Mouse (Mus musculus) lung, embryonic 14.5 days (tissue): ENCODE measurements around the gene B230219D22Rik. TPM values are rescaled to one million over a fixed set of nuclear protein-coding genes. Genes with fewer than 3 reads are reported as not detected.

Experiments used
- ATAC-seq: fragments of 200-750 bp; cut with Nextera tagmentation; 2 replicates; pipeline ENCODE4 v1.8.0; 2017; ENCODE audit warnings: mild to moderate bottlenecking, moderate TSS enrichment, moderate library complexity; ENCODE audit not compliant: insufficient read depth
- DNase-seq: peaks from one replicate; pipeline ENCODE4 v3.0.0-alpha.2; 2015
- H3K27ac ChIP-seq: fragments of 300-500 bp; sonication (generic); 2 replicates; pipeline ENCODE4 v1.5.1; 2014; ENCODE audit warnings: low read depth, mild to moderate bottlenecking, moderate library complexity
- H3K27me3 ChIP-seq: fragments of 300-500 bp; sonication (generic); 2 replicates; pipeline ENCODE4 v1.6.1; 2014; ENCODE audit warnings: low read length, control low read depth; ENCODE audit not compliant: insufficient read depth
- H3K36me3 ChIP-seq: fragments of 300-500 bp; sonication (generic); 2 replicates; pipeline ENCODE4 v1.6.1; 2014; ENCODE audit warnings: control low read depth; ENCODE audit not compliant: insufficient read depth
- H3K4me1 ChIP-seq: fragments of 300-500 bp; sonication (generic); 2 replicates; pipeline ENCODE4 v1.6.1; 2014; ENCODE audit warnings: antibody characterized with exemption, control low read depth; ENCODE audit not compliant: insufficient read depth
- H3K4me2 ChIP-seq: fragments of 300-500 bp; sonication (generic); 2 replicates; pipeline ENCODE4 v1.6.1; 2014; ENCODE audit warnings: mild to moderate bottlenecking
- H3K4me3 ChIP-seq: fragments of 300-500 bp; sonication (generic); 2 replicates; pipeline ENCODE4 v1.5.1; 2014; ENCODE audit warnings: low read depth, low read length
- H3K9ac ChIP-seq: fragments of 300-500 bp; sonication (generic); 2 replicates; pipeline ENCODE4 v1.6.1; 2014
- H3K9me3 ChIP-seq: fragments of 300-500 bp; sonication (generic); 2 replicates; pipeline ENCODE4 v1.6.1; 2016; ENCODE audit warnings: low read depth, low read length, control low read depth
- CTCF ChIP-seq: IDR thresholded peaks from 2 replicates; pipeline ENCODE4 v1.5.1; 2016; ENCODE audit warnings: antibody characterized with exemption, low read depth
- WGBS: fragments of 180-500 bp; shearing (Covaris S2); extraction: QIAGEN DNeasy Blood & Tissue Kit; methylation state at CpG from one replicate; pipeline ENCODE4 v1.1.7; 2014; 5-methylcytosine and 5-hydroxymethylcytosine counted together
- polyA plus RNA-seq: library from polyadenylated mRNA; unstranded; fragments of >200 nt; fragmentation: Nextera tagmentation; extraction: Ambion mirVana; gene quantifications from 2 replicates; pipeline ENCODE4 v1.2.1, GENCODE M21; 2014

The B230219D22Rik gene
- polyA plus RNA-seq, 1 experiment from 2014 or later = 84.8 TPM

GRCm38 (mm10) chr13:55726598-55727119 is 33.7 kb downstream of the B230219D22Rik start:
- Histone ChIP-seq H3K4me3 (peak overlapping the region; percentile 65), H3K4me2 (peak overlapping the region; percentile 78), H3K36me3 (peaks cover 31% of the 10 kb centered on the region), H3K27me3 (no peaks in the 10 kb centered on the region), H3K9me3 (no peaks in the 10 kb centered on the region), H3K4me1 (no peaks in the 10 kb centered on the region), H3K9ac (peak overlapping the region; percentile 77), H3K27ac (peak overlapping the region; percentile 98)
- ATAC-seq (no peak), DNase-seq (no peak)
- peak; percentile 34 for TF ChIP-seq CTCF
- WGBS = 2% methylated on average over 4 of the region's 4 CpGs

GRCm38 (mm10) chr13:55727120-55727838 is 34.4 kb downstream of the B230219D22Rik start, which contains the start of gene Pcbd2:
Gene Pcbd2, plus strand, starts transcription at chr13:55727368.
- peak within 1 kb of the TSS; percentile 98 for H3K27ac ChIP-seq
- peaks cover 26% of the 10 kb centered on the region; the same call in 1 of the 2 replicates for H3K36me3 ChIP-seq
- peak; percentile 90 for DNase-seq

GRCm38 (mm10) chr13:55727839-55728238 is 34.9 kb downstream of the B230219D22Rik start:
- peak overlapping the region; percentile 65 for H3K4me3 ChIP-seq
- H3K9me3 ChIP-seq = no peaks in the 10 kb centered on the region
- peak overlapping the region; percentile 77 for H3K9ac ChIP-seq
- peak overlapping the region; percentile 98 for H3K27ac ChIP-seq
- H3K27me3 ChIP-seq = no peaks in the 10 kb centered on the region
- no peaks in the 10 kb centered on the region for H3K4me1 ChIP-seq
- peaks cover 23% of the 10 kb centered on the region; the same call in 1 of the 2 replicates for H3K36me3 ChIP-seq
- 1% methylated on average over 19 of the region's 19 CpGs for WGBS
- TF ChIP-seq CTCF = peak; percentile 65
- peak; percentile 81 for ATAC-seq
- peak; percentile 90 for DNase-seq
- peak overlapping the region; percentile 78 for H3K4me2 ChIP-seq

More at GRCm38 (mm10) chr13:55727120-55727838, 34.4 kb downstream of the B230219D22Rik start, which contains the start of gene Pcbd2:
- TF ChIP-seq CTCF = no peak
- under 1% methylated on average over 73 of the region's 73 CpGs for WGBS
- H3K4me1 ChIP-seq = no peaks in the 10 kb centered on the region
- H3K9ac ChIP-seq = peak within 1 kb of the TSS; percentile 77
- no peaks in the 10 kb centered on the region for H3K9me3 ChIP-seq
- H3K27me3 ChIP-seq = no peaks in the 10 kb centered on the region
- H3K4me2 ChIP-seq = peak within 1 kb of the TSS; percentile 78
- ATAC-seq = peak; percentile 95
- peak within 1 kb of the TSS; percentile 65 for H3K4me3 ChIP-seq

GRCm38 (mm10) chr13:55730716-55731115 is 37.8 kb downstream of the B230219D22Rik start:
- Histone ChIP-seq H3K9me3 (no peaks in the 10 kb centered on the region), H3K9ac (no peak overlapping the region), H3K4me1 (no peaks in the 10 kb centered on the region), H3K4me3 (no peak overlapping the region), H3K4me2 (no peak overlapping the region), H3K27me3 (no peaks in the 10 kb centered on the region), H3K27ac (no peak overlapping the region), H3K36me3 (0 out of 2 replicates have a peak, but pooled peaks cover 7% of the 10 kb centered on the region)
- WGBS = 86% methylated on average over 7 of the region's 7 CpGs
- DNase-seq (no peak), ATAC-seq (no peak)
- no peak for TF ChIP-seq CTCF

GRCm38 (mm10) chr13:55732121-55732520 is 39.2 kb downstream of the B230219D22Rik start:
- DNase-seq (no peak), ATAC-seq (no peak)
- Histone ChIP-seq H3K9ac (no peak overlapping the region), H3K27ac (no peak overlapping the region), H3K4me2 (no peak overlapping the region), H3K27me3 (no peaks in the 10 kb centered on the region), H3K4me1 (no peaks in the 10 kb centered on the region), H3K9me3 (no peaks in the 10 kb centered on the region), H3K4me3 (no peak overlapping the region), H3K36me3 (no peaks in the 10 kb centered on the region)
- no peak for TF ChIP-seq CTCF
- 74% methylated on average over 2 of the region's 2 CpGs for WGBS

- Histone ChIP-seq H3K27me3 (no peaks in the 10 kb centered on the region), H3K36me3 (no peaks in the 10 kb centered on the region), H3K9me3 (no peaks in the 10 kb centered on the region), H3K9ac (no peak overlapping the region), H3K27ac (no peak overlapping the region), H3K4me3 (no peak overlapping the region), H3K4me1 (no peaks in the 10 kb centered on the region), H3K4me2 (no peak overlapping the region)
- ATAC-seq (no peak), DNase-seq (no peak)
- no peak for TF ChIP-seq CTCF
- 78% methylated on average over 22 of the region's 22 CpGs for WGBS
Measured at GRCm38 (mm10) chr13:55733628-55734502, 40.9 kb downstream of the B230219D22Rik start.
